ENCODE assay signal across 8 mouse cellular contexts in the genomic region with DNA sequence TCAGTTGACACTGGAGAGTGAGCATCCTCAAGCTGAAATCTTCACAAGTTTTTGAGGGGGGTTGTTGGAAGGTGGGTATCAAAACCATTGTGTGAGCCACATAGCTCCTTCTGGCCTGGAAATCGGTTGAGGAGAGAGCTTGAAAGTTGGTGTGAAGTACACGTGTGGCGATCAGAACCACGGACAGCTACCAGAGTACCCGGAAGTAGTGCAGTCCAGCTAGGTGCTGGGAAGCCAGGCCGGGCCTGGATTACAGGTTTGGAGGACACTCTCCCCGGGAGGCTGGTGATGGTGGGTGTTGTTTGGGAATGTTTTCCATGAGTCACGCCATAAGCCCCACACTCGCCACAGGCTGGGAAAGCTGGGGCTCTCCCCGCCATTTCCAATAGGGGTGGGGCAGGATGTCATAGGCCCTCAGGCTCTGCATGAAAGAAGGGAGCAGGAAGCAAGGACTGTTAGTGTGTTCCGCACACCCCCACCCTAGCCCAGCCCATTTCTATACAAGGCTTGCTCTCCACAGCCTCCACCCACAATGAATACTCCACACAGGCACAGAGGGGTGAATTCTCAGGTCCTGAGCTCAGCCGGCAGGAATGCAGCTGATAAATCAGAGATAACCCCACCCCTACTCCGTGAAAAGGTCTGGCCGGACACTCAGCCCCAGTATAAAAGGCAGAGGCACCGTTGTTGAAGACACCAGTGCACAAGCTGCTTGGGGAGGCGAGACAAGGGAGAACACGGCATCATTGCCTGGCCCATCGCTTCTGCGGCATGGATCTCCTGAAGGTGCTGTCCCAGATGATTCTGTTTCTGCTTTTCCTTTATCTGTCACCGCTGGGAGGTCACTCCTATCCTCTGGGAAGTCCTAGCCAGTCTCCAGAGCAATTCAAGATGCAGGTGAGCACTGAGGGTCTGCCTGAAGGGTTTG. TPM values are rescaled to one million over a fixed set of nuclear protein-coding genes. Genes with fewer than 3 reads are reported as not detected.
DNase-seq lines count a peak whose midpoint lies in the region; ATAC-seq and TF ChIP-seq lines count a peak whose summit lies in the region.

A gene (plus strand): TSS at position 584 of the 928 bp plus-strand sequence.

- H3K4me2 ChIP-seq in hindbrain, embryonic 11.5 days (replicated peaks; ENCODE audit: low read depth, low read length): no peak within 1 kb of the TSS
- H3K4me2 ChIP-seq in hindbrain, embryonic 16.5 days (ENCODE audit: low read length): no peak within 1 kb of the TSS

- no peaks in the 10 kb centered on the region for H3K36me3 ChIP-seq in hindbrain, embryonic 11.5 days (ENCODE audit: control insufficient read depth, insufficient read depth, low read length)
- H3K36me3 ChIP-seq in hindbrain, embryonic 16.5 days (ENCODE audit: control insufficient read depth, insufficient read depth, low read length): no peaks in the 10 kb centered on the region
- H3K36me3 ChIP-seq in forebrain, embryonic 10.5 days (replicated peaks): no peaks in the 10 kb centered on the region

- no peak within 1 kb of the TSS for H3K9ac ChIP-seq in hindbrain, embryonic 11.5 days (ENCODE audit: low read depth, low read length)
- no peak within 1 kb of the TSS for H3K9ac ChIP-seq in hindbrain, embryonic 16.5 days (ENCODE audit: low read depth, low read length)

- no peaks in the 10 kb centered on the region for H3K27me3 ChIP-seq in hindbrain, embryonic 11.5 days (ENCODE audit: control insufficient read depth, insufficient read depth, low read length)
- H3K27me3 ChIP-seq in hindbrain, embryonic 16.5 days (replicated peaks; ENCODE audit: control insufficient read depth, insufficient read depth, low read length): no peaks in the 10 kb centered on the region
- no peaks in the 10 kb centered on the region for H3K27me3 ChIP-seq in forebrain, embryonic 10.5 days (ENCODE audit: poor library complexity, severe bottlenecking)

- no peaks in the 10 kb centered on the region for H3K4me1 ChIP-seq in hindbrain, embryonic 11.5 days (replicated peaks; ENCODE audit: control insufficient read depth, insufficient read depth, low read length)
- no peaks in the 10 kb centered on the region for H3K4me1 ChIP-seq in hindbrain, embryonic 16.5 days (ENCODE audit: control insufficient read depth, insufficient read depth, low read depth, low read length)
- H3K4me1 ChIP-seq in lung, adult 2 months (ENCODE audit: control insufficient read depth, insufficient read depth, low read length): no peaks in the 10 kb centered on the region
- peaks cover 6% of the 10 kb centered on the region for H3K4me1 ChIP-seq in forebrain, embryonic 10.5 days

- DNase-seq in hindbrain, embryonic 11.5 days (ENCODE audit: low spot score): peak; percentile 45
- DNase-seq in heart, postnatal 4 days: peak; percentile 80
- DNase-seq in lung, adult 2 months: peak; percentile 18
- no peak for DNase-seq in left cerebral cortex, adult 8-10 months (ENCODE audit: low spot score in 2 of 2)
- DNase-seq in forebrain, embryonic 10.5 days (ENCODE audit: extremely low spot score, low spot score): no peak
- no peak for DNase-seq in spleen, postnatal 36 days (ENCODE audit: low spot score in 2 of 2)

- WGBS in hindbrain, embryonic 11.5 days: 42% methylated on average over 20 of the region's 20 CpGs
- WGBS in hindbrain, embryonic 16.5 days: 40% methylated on average over 20 of the region's 20 CpGs
- WGBS in lung, adult 2 months: 22% methylated on average over 20 of the region's 20 CpGs
- 36% methylated on average over 20 of the region's 20 CpGs for WGBS in forebrain, embryonic 10.5 days

- H3K9me3 ChIP-seq in hindbrain, embryonic 11.5 days (ENCODE audit: control insufficient read depth, low read length): no peaks in the 10 kb centered on the region
- H3K9me3 ChIP-seq in hindbrain, embryonic 16.5 days (ENCODE audit: control insufficient read depth, low read length): no peaks in the 10 kb centered on the region
- H3K9me3 ChIP-seq in forebrain, embryonic 10.5 days: no peaks in the 10 kb centered on the region

- no peak for TF ChIP-seq POLR2A in lung, adult 2 months (IDR thresholded peaks at IDR 0.05; ENCODE audit: borderline replicate concordance, extremely low read depth, low read depth, low read length)

- H3K4me3 ChIP-seq in hindbrain, embryonic 11.5 days (ENCODE audit: low read depth, low read length): no peak within 1 kb of the TSS
- H3K4me3 ChIP-seq in hindbrain, embryonic 16.5 days (ENCODE audit: low read length): no peak within 1 kb of the TSS
- H3K4me3 ChIP-seq in lung, adult 2 months (replicated peaks; ENCODE audit: extremely low read depth, low read depth, low read length): no peak within 1 kb of the TSS
- H3K4me3 ChIP-seq in forebrain, embryonic 10.5 days: no peak within 1 kb of the TSS

- no peak within 1 kb of the TSS for H3K27ac ChIP-seq in hindbrain, embryonic 11.5 days (ENCODE audit: low read depth, low read length)
- no peak within 1 kb of the TSS for H3K27ac ChIP-seq in hindbrain, embryonic 16.5 days (ENCODE audit: low read depth, low read length)
- no peak within 1 kb of the TSS for H3K27ac ChIP-seq in forebrain, embryonic 10.5 days

- no peak for ATAC-seq in hindbrain, embryonic 11.5 days (ENCODE audit: low FRiP score)
- ATAC-seq in hindbrain, embryonic 16.5 days: no peak
- peak; percentile 85 for ATAC-seq in common myeloid progenitor, adult 5-6 weeks (replicated peaks; ENCODE audit: low read depth, poor library complexity, severe bottlenecking)

- TF ChIP-seq CTCF in lung, adult 2 months (IDR thresholded peaks at IDR 0.05; ENCODE audit: insufficient read depth, low read length): no peak

RNA-seq across cellular contexts. Expression of the gene that starts here (rescaled TPM):
- polyA plus RNA-seq in hindbrain, embryonic 11.5 days (2014; fragmentation: Nextera tagmentation; extraction: Ambion mirVana): 0.23 and 0.39 TPM in 2 replicates
- polyA plus RNA-seq in hindbrain, embryonic 16.5 days (2015; fragmentation: Nextera tagmentation; extraction: Ambion mirVana): 0.20 and 0.21 TPM in 2 replicates
- not detected in 2 replicates for total RNA-seq in common myeloid progenitor, adult 5-6 weeks (2017)
- 100 to 1,000 TPM; 736 to 787 TPM for total RNA-seq in heart, postnatal 4 days (2021)
- polyA plus RNA-seq in lung, adult 2 months (2012; rRNA removed): not detected in 2 replicates
- total RNA-seq in left cerebral cortex, adult 8-10 months (2022): not detected
- polyA plus RNA-seq in forebrain, embryonic 10.5 days (2016; fragmentation: Nextera tagmentation; extraction: Ambion mirVana): not detected in 2 replicates

Comparison
In these comparisons a context has a peak if more than half of its experiments do, and no peak if none do; other contexts are left out.
1. RNA of the gene that starts here (total RNA-seq): 736 to 787 TPM in heart, postnatal 4 days; not detected in common myeloid progenitor, adult 5-6 weeks and not detected in left cerebral cortex, adult 8-10 months; every median in the first group is over 100 times any median in the second.
2. Peak in DNase-seq in hindbrain, embryonic 11.5 days; RNA of the gene not detected or under 1 TPM.
3. Peak in ATAC-seq in common myeloid progenitor, adult 5-6 weeks; RNA of the gene not detected or under 1 TPM.
4. Peak in DNase-seq in lung, adult 2 months; RNA of the gene not detected or under 1 TPM.